Mouse (Mus musculus) forebrain, embryonic 11.5 days (tissue): ENCODE measurements around the gene Jazf1. TPM values are rescaled to one million over a fixed set of nuclear protein-coding genes. Genes with fewer than 3 reads are reported as not detected.

Experiments used
- ATAC-seq: fragments of 200-750 bp; cut with Nextera tagmentation; replicated peaks from 2 replicates; pipeline ENCODE4 v1.8.0; 2017; ENCODE audit warnings: moderate TSS enrichment; ENCODE audit not compliant: low FRiP score
- DNase-seq: peaks from one replicate; pipeline ENCODE4 v3.0.0-alpha.2; 2017; ENCODE audit warnings: low spot score
- H3K27ac ChIP-seq: fragments of 300-500 bp; sonication (generic); 2 replicates; pipeline ENCODE4 v1.5.1; 2014; ENCODE audit warnings: low read depth, low read length
- H3K27me3 ChIP-seq: fragments of 300-500 bp; sonication (generic); 2 replicates; pipeline ENCODE4 v1.6.1; 2014; ENCODE audit warnings: mild to moderate bottlenecking, low read length, mixed read lengths; ENCODE audit not compliant: control insufficient read depth, insufficient read depth
- H3K36me3 ChIP-seq: fragments of 300-500 bp; sonication (generic); 2 replicates; pipeline ENCODE4 v1.6.1; 2014; ENCODE audit warnings: mild to moderate bottlenecking, low read length, moderate library complexity, mixed read lengths; ENCODE audit not compliant: control insufficient read depth, insufficient read depth
- H3K4me1 ChIP-seq: fragments of 300-500 bp; sonication (generic); replicated peaks from 2 replicates; pipeline ENCODE4 v1.6.1; 2014; ENCODE audit warnings: low read length, mixed read lengths; ENCODE audit not compliant: control insufficient read depth, insufficient read depth
- H3K4me2 ChIP-seq: fragments of 300-500 bp; sonication (generic); 2 replicates; pipeline ENCODE4 v1.6.1; 2014; ENCODE audit warnings: low read depth, mild to moderate bottlenecking, low read length, moderate library complexity, mixed read lengths; ENCODE audit not compliant: severe bottlenecking
- H3K4me3 ChIP-seq: fragments of 300-500 bp; sonication (generic); 2 replicates; pipeline ENCODE4 v1.5.1; 2014; ENCODE audit warnings: low read depth, low read length
- H3K9ac ChIP-seq: fragments of 300-500 bp; sonication (generic); 2 replicates; pipeline ENCODE4 v1.6.1; 2014; ENCODE audit warnings: low read length
- H3K9me3 ChIP-seq: fragments of 300-500 bp; sonication (generic); 2 replicates; pipeline ENCODE4 v1.6.1; 2016; ENCODE audit warnings: low read length, mixed read lengths; ENCODE audit not compliant: control insufficient read depth
- WGBS: fragments of 180-500 bp; shearing (Covaris S2); extraction: QIAGEN DNeasy Blood & Tissue Kit; methylation state at CpG from one replicate; pipeline ENCODE4 v1.1.7; 2014; 5-methylcytosine and 5-hydroxymethylcytosine counted together
- polyA plus RNA-seq: library from polyadenylated mRNA; unstranded; fragments of >200 nt; fragmentation: Nextera tagmentation; extraction: Ambion mirVana; gene quantifications from 2 replicates; pipeline ENCODE4 v1.2.1, GENCODE M21; 2014

The Jazf1 gene
- polyA plus RNA-seq, 1 experiment from 2014 or later: 6.2 TPM

DNA sequence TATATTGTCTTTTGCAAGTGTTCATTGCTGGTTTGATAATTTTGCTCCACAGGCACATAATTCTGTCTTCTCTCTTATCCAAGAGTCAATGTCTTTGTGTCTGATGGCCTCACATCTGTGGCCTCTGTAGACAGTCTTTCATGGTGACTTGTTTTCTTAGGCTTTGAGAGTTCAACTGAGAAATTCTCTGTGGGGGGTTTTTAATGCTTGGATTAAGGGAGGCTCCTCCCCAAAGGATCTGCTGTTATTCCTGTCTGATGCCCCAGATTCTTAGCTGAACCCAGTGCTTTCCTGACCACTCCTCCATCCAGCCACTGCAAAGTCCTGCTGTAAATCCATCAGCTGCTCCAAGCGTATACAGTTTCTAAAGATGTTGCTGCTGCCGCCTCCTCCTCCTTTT lies 112.3 kb downstream of the Jazf1 start:
- H3K27me3 ChIP-seq: no peaks in the 10 kb centered on the region
- no peak for DNase-seq
- 65% methylated on average over 2 of the region's 2 CpGs for WGBS

GRCm38 (mm10) chr6:52955304-52955703 lies 113.1 kb downstream of the Jazf1 start:
- WGBS: 97% methylated on average over 2 of the region's 2 CpGs
- Histone ChIP-seq H3K4me1 (0 out of 2 replicates have a peak, but pooled peaks cover 2% of the 10 kb centered on the region), H3K27ac (no peak overlapping the region), H3K27me3 (no peaks in the 10 kb centered on the region), H3K36me3 (no peaks in the 10 kb centered on the region), H3K4me2 (no peak overlapping the region), H3K4me3 (no peak overlapping the region), H3K9me3 (no peaks in the 10 kb centered on the region), H3K9ac (no peak overlapping the region)
- DNase-seq (no peak), ATAC-seq (no peak)

More for the DNA sequence above, 112.3 kb downstream of the Jazf1 start:
- Histone ChIP-seq H3K27ac (no peak overlapping the region), H3K9ac (no peak overlapping the region), H3K4me1 (no peaks in the 10 kb centered on the region), H3K36me3 (no peaks in the 10 kb centered on the region), H3K9me3 (no peaks in the 10 kb centered on the region), H3K4me3 (no peak overlapping the region), H3K4me2 (no peak overlapping the region)
- no peak for ATAC-seq

- H3K4me1 ChIP-seq: 0 out of 2 replicates have a peak, but pooled peaks cover 2% of the 10 kb centered on the region
- no peak overlapping the region for H3K9ac ChIP-seq
- no peaks in the 10 kb centered on the region for H3K9me3 ChIP-seq
- no peak overlapping the region for H3K4me3 ChIP-seq
- no peaks in the 10 kb centered on the region for H3K27me3 ChIP-seq
- no peak overlapping the region for H3K27ac ChIP-seq
- H3K36me3 ChIP-seq: no peaks in the 10 kb centered on the region
- 94% methylated on average over 3 of the region's 3 CpGs for WGBS
- no peak for ATAC-seq
- no peak for DNase-seq
- no peak overlapping the region for H3K4me2 ChIP-seq
Measured at GRCm38 (mm10) chr6:52954861-52955260, 113.6 kb downstream of the Jazf1 start.

- ATAC-seq: no peak
- Histone ChIP-seq H3K4me2 (no peak overlapping the region), H3K4me1 (0 out of 2 replicates have a peak, but pooled peaks cover 2% of the 10 kb centered on the region), H3K9ac (no peak overlapping the region), H3K9me3 (no peaks in the 10 kb centered on the region), H3K27ac (no peak overlapping the region), H3K36me3 (no peaks in the 10 kb centered on the region), H3K4me3 (no peak overlapping the region), H3K27me3 (no peaks in the 10 kb centered on the region)
- no peak for DNase-seq
- 87% methylated on average over 9 of the region's 9 CpGs for WGBS
Measured at GRCm38 (mm10) chr6:52954441-52954840, 114.0 kb downstream of the Jazf1 start.

GRCm38 (mm10) chr6:52952526-52952900 lies 115.9 kb downstream of the Jazf1 start:
- Histone ChIP-seq H3K9me3 (no peaks in the 10 kb centered on the region), H3K9ac (no peak overlapping the region), H3K4me3 (no peak overlapping the region), H3K4me2 (no peak overlapping the region), H3K27me3 (no peaks in the 10 kb centered on the region), H3K27ac (no peak overlapping the region), H3K36me3 (no peaks in the 10 kb centered on the region), H3K4me1 (0 out of 2 replicates have a peak, but pooled peaks cover 2% of the 10 kb centered on the region)
- no peak for ATAC-seq
- DNase-seq: no peak
- 58% methylated on average over 8 of the region's 8 CpGs for WGBS

DNA sequence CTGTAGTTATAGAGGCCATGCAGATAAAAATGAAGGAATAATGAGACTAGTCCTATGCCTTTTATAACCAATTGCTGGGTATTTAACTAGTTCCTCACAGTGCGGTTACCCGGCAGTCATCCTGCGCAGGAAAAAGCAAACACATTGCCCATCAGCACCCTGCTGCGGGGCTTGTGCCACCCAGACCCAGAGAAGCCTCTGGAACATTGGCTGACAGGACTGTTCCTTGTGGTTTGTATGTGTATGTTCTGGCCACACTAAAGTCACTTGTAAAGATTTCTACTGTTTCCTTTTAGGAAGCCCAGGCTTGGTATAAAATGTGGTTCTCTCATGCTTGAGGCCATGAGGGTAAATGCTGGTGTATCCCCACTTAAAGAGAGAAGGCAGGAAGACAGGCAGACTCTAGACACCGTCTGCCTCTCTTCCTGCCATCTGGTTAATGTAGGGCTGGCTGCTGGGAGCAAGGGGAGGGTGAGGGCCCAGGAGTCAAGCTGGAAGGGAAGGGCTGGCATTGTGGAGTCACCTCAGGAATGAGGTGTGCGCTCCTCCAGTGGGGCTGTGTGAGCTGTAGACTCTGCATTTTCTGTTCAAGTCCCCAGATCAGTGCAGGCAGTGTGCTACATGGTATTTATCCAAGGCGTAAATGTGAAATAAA lies 116.4 kb downstream of the Jazf1 start:
- H3K27ac ChIP-seq: no peak overlapping the region
- DNase-seq (no peak), ATAC-seq (no peak)
- 0 out of 2 replicates have a peak, but pooled peaks cover 2% of the 10 kb centered on the region for H3K4me1 ChIP-seq
- H3K36me3 ChIP-seq: no peaks in the 10 kb centered on the region
- H3K4me2 ChIP-seq: no peak overlapping the region
- 78% methylated on average over 7 of the region's 7 CpGs for WGBS
- H3K9ac ChIP-seq: no peak overlapping the region
- H3K9me3 ChIP-seq: no peaks in the 10 kb centered on the region
- H3K27me3 ChIP-seq: no peaks in the 10 kb centered on the region
- no peak overlapping the region for H3K4me3 ChIP-seq

- Histone ChIP-seq H3K36me3 (no peaks in the 10 kb centered on the region), H3K27me3 (no peaks in the 10 kb centered on the region), H3K9me3 (no peaks in the 10 kb centered on the region), H3K27ac (no peak overlapping the region), H3K9ac (no peak overlapping the region), H3K4me2 (no peak overlapping the region), H3K4me3 (no peak overlapping the region), H3K4me1 (0 out of 2 replicates have a peak, but pooled peaks cover 2% of the 10 kb centered on the region)
- no peak for ATAC-seq
- WGBS: 77% methylated on average over 5 of the region's 5 CpGs
- DNase-seq: no peak
Measured at GRCm38 (mm10) chr6:52950371-52950770, 118.1 kb downstream of the Jazf1 start.

- 78% methylated on average over 5 of the region's 5 CpGs for WGBS
- no peak overlapping the region for H3K4me2 ChIP-seq
- H3K9me3 ChIP-seq: no peaks in the 10 kb centered on the region
- DNase-seq (no peak), ATAC-seq (no peak)
- H3K9ac ChIP-seq: no peak overlapping the region
- H3K4me1 ChIP-seq: no peaks in the 10 kb centered on the region
- H3K36me3 ChIP-seq: no peaks in the 10 kb centered on the region
- no peaks in the 10 kb centered on the region for H3K27me3 ChIP-seq
- no peak overlapping the region for H3K27ac ChIP-seq
- H3K4me3 ChIP-seq: no peak overlapping the region
Measured at GRCm38 (mm10) chr6:52942534-52942933, 125.9 kb downstream of the Jazf1 start.

- Histone ChIP-seq H3K9me3 (no peaks in the 10 kb centered on the region), H3K27ac (no peak overlapping the region), H3K4me2 (no peak overlapping the region), H3K4me1 (no peaks in the 10 kb centered on the region), H3K4me3 (no peak overlapping the region), H3K27me3 (no peaks in the 10 kb centered on the region), H3K36me3 (no peaks in the 10 kb centered on the region), H3K9ac (no peak overlapping the region)
- ATAC-seq: no peak
- WGBS: 85% methylated on average over 5 of the region's 5 CpGs
- DNase-seq: no peak
Measured at GRCm38 (mm10) chr6:52942101-52942500, 126.3 kb downstream of the Jazf1 start.
